Mouse (Mus musculus) olfactory bulb, adult 2 months (tissue): Measurements from ENCODE around the gene Prom2.

Source experiments
- CTCF ChIP-seq: fragments of 200-500 bp; IDR thresholded peaks from 2 replicates; pipeline ENCODE4 v1.5.1; 2012; ENCODE audit warnings: low read depth, mild to moderate bottlenecking, low read length, moderate library complexity; ENCODE audit not compliant: insufficient read depth
- POLR2A ChIP-seq: fragments of 200-500 bp; IDR thresholded peaks from 2 replicates; pipeline ENCODE4 v1.6.1; 2012; ENCODE audit warnings: mild to moderate bottlenecking, low read depth, low read length, moderate library complexity; ENCODE audit not compliant: insufficient read depth

GRCm38 (mm10) chr2:127503751-127504549 is 37.3 kb downstream of the Prom2 start:
- no peak for TF ChIP-seq CTCF
- no peak for TF ChIP-seq POLR2A
